Mouse (Mus musculus): ENCODE results near the gene Dzip1l.
"Not testable (repeated sequence)": the region's sequence is repeated elsewhere in the genome, so short reads cannot be mapped to it uniquely, and the experiment has no call there.

The Dzip1l gene

DNA sequence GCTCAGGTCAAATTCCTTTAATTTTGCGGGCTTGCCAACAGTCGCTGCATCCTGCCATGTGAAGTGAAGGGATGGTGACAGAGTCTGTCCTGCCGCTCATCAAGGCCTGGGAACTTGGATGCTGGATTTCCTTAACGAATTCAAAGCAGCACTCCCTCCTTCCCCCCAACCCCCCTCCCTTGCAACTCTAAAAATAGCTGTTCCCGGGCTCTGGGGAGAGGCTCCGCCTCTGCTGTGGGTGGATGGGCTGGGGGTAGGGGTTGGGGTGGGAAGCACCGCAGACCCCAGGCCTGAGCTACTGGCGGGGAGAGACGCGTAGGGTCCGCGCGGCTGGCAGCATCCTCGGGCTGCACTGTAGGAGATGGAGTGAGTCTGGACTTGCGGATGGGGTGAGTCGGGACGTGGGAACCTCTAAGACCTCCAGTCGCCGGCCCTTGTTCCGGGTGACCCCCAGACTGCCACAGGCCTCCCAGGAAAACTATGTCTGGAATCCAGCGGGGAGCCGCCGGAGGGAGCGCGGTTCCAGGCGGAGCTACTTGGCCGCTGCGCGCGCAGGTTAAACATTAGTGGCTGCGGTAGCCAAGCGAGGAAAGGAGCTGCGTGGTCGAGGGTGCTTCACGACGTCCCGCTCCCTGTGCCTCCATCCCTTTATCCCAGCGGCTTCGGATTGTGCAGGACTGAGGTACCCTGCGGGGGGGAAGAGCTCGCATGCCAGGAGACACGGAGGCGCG is at the start of gene Dzip1l:
TSS of gene Dzip1l (plus strand) at position 216 of the 731 bp plus-strand sequence.
- DNase-seq (ENCODE audit: low spot score) = peak; percentile 89

DNA sequence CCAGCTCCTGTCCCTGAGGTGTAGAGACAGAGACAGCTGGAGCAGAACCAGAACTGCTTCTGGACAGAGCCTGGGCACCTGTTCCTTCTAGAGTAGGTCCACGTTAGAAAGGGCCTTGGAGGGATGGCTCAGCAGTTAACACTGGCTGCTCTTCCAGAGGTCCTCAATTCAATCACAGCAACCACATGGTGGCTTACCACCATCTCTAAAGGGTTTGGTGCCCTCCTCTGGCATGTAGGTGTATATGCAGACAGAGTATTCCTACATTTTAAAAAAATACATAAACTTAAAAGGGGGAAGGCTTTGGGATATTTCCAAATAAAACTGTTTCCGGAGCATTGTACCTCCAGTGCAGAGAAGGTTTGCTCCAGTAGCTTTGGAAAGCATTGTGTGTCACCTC is 48.6 kb upstream of the Dzip1l start:
- peak; percentile 70 for DNase-seq (ENCODE audit: low spot score)

DNA sequence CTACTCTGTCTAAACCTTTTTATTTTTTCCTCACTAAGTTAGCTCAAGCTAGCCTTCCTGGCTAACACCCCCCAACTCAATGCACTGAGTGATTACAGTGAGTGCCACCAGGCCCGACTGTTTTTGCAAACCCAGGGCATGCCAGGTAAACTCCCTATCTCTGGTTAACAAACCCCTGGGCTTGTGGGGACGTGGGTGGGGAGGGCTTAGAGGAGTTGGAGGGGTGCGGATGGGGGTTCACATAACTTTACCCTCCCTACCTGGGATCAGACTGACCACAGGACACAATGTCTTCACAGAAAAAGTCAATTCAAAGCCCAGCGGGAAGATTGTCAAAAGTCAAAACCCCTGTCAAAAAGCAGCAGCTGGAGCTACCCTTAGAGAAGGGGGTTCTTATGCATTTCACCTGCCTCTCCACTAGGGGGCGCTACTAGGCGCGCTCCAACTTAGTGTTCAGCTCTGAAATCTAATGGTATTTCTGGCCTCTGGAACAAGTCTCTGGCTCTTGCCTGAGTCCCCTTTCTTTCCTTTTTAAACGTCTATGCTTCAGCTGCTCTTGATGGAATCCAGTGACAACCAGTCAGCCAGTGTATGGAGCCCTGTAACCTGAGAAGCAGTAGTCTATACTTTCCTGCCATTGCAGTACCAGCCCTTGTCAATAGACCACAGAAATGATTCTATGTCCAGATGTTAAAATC is 41.6 kb upstream of the Dzip1l start:
- peak; percentile 81 for DNase-seq (ENCODE audit: low spot score)

DNA sequence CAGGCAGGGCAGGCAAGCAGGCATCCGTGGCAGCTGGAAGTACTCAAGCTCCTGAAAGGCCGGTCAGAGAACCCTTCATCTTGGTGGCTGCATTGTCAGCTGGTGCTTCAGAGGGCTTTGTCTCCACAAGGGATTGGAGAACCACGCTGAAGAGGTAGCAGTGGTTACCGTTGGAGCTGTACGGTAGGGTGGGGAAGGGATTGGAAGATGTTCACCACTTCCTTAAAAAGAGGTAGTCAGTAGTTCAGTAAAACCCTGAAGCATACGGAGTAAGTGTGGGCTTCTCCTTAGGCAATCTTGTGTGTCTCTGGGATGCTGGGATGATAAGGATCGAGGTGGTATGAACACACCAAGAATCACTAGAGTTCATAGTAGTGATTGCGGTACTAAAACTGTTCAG is 38.2 kb upstream of the Dzip1l start:
- no peak for DNase-seq (ENCODE audit: low spot score)

DNA sequence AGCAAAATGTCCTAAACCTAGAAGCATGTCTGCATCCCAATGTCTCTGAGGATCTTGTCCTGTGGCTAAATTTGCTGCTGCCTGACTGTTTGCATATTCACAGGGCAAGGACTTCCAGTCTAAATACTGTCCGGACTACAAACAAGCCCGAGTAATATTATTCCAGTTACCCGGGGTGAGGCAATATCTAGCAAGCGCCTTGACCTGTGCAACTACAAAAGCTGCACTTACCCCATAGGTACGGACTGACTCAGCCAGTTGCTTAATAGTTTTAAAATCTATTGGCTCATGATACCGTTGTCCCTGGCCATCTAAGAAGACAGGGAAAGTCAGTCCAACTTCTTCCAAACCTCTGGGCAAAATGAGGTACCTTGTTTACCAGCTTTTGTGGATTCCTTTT is 30.2 kb upstream of the Dzip1l start:
- not testable (repeated sequence) for DNase-seq (ENCODE audit: low spot score)

DNA sequence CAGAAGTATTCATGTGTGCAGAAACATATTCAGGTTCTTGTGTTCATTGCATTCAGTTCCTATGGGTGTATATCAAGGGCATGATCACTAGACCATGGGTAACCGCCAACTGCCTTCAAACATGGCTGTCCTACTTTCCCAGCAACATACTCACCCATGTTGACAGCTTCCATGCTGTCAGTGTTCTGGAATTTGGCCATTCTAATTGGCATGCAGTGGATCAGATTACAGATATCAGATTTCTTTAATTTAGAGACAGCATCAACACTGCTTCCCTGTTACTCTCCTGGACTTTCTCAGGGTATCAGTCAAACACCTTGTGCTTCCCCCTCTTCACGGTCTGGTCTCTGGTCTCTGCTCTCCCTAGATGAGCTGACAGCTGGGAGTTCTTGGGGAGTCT is 25.7 kb upstream of the Dzip1l start:
- no peak for DNase-seq (ENCODE audit: low spot score)

DNA sequence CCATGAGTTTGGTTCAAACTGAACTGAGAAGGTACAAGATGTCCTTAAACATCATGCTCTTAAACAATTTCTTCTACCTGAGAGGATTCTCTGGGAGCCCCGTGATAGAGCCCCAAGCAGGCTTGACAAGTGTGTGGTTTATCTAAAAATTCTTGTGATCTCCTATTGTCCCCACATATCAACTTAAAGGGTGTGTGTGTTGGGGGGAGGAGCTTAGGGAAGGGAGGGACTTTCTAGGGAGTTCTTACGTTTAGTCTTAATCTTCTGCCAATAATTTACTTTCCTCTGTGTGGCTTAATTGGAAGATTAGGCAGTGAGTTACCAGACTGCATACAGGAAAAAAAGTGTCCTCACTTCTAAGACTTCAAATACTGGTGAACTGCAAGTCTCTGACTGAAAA is 17.1 kb upstream of the Dzip1l start, which contains the start of gene A4gnt:
TSS of gene A4gnt (plus strand) at position 301 of the 400 bp plus-strand sequence.
- DNase-seq (ENCODE audit: low spot score) = no peak

DNA sequence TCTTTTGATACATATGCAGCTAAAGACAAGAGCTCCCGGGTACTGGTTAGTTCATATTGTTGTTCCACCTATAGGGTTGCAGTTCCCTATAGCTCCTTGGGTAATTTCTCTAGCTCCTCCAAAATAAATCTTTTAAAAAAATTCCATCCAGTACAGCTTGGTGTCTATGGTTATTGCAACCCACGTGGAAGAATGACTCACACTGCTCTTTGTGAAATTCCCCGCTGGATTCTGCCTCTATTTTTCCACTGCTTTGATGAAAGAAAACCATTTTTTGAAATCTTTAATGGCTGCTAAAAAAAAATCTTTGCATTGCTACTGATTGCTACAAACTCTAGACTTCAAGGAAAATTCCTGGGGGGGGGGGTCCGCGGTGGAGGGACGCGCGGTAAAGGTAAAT is 9.6 kb upstream of the Dzip1l start:
- no peak for DNase-seq (ENCODE audit: low spot score)

DNA sequence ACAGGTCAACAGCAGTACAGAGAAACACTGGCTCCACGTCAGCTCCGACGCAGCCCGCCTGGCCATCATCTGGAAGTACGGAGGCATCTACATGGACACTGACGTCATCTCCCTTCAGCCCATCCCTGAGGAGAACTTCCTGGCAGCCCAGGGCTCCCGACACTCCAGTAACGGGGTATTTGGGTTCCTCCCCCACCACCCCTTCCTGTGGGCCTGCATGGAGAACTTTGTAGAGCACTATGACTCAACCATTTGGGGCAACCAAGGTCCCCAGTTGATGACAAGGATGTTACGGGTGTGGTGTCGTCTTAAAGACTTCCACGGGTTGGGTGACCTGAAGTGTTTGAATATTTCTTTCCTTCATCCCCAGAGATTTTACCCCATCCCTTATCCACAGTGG is 9.1 kb upstream of the Dzip1l start:
- no peak for DNase-seq (ENCODE audit: low spot score)

DNA sequence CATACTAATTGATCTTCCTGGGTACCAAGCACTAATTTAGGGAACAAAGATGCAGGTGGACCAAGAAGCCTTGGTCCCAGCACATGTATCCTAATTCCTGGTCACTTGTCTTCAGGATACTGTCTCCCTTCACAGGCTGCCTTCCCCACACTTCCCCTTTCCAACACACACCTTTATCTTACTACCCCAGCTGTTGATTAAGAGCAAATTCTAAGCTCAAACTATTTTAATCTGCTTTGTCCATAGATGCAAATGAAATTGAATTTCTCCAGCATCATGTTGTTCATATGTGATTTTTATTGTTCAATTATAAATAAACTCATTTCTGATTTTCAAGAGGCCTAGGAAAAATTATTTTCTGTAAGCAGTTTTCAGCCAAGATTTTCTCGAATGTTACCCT is 7.3 kb upstream of the Dzip1l start:
- no peak for DNase-seq (ENCODE audit: low spot score)

DNA sequence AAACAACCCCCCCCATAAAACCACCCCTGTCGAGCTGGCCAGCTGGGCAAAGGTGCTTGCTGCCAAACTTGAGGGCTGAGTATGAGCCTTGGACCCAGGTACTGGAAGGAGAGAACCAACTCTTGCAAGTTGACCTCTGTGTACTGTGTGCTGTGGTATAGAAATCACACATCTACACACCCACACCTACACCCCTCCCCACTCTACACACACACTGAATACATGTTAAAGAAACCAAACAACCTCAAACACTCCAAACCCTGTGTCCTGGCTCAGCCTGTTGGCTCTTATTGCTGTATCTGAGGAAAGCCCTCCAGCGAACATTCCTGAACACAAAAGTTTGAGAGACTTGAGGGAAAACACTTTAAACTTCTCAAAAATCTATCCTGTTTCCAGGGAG is 6.3 kb upstream of the Dzip1l start:
- no peak for DNase-seq (ENCODE audit: low spot score)

DNA sequence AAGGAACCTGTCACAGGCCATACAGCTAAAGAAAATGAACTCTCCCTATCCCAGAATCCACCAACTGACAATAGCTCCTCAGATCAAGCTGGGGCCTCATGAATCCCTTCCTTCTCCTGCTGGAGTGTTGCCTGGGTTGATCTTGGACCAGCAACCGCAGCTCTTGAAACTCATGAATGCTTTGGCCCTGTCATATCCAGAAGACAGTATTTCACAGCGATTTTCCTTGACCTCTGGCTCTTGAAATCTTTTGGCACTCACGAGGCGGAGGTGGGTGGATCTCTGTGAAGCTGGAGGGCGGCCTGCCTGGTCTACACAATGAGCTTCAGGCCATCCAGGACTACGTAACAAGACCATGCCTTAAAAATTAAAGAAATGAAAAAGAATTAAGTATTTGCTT is 5.2 kb upstream of the Dzip1l start:
- no peak for DNase-seq (ENCODE audit: low spot score)

DNA sequence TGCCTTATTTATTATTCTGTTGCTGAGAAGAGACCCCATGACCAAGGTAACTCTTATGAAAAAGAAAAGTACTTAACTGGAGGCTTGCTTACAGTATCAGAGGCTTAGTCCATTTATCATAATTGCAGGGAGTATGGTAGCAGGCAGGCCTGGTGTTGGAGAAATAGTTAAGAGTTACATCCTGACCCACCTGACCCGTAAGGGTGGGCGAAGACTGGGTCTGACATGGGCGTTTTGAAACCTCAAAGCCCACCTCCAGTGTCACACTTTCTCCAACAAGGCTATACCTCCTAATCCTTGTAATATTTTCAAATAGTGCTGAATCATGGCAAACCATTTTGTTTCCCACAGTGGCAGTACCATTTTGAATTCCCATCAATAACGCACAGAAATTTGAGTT is 715 bp upstream of the Dzip1l start:
- no peak for DNase-seq (ENCODE audit: low spot score)

DNA sequence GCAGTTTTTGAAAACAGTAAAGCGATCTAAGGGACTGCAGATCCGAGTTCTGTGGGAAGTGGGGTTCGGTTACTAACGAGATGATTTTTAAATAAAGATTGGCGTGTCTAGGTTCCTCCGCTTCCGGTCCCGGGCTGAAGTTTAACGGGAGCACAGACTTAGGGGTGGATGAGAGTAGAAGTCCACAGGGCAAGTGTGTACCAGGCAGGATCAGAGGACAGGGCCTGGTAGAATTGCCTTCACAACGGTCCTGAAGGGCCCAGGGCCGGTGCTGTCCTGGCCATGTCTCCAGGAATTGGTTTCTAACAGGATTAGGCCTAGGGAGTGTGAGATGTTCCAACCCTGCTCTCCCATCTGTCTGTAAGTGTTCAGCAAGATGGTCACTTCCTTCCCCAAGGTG is 775 bp downstream of the Dzip1l start:
- DNase-seq (ENCODE audit: low spot score) = peak; percentile 60

DNA sequence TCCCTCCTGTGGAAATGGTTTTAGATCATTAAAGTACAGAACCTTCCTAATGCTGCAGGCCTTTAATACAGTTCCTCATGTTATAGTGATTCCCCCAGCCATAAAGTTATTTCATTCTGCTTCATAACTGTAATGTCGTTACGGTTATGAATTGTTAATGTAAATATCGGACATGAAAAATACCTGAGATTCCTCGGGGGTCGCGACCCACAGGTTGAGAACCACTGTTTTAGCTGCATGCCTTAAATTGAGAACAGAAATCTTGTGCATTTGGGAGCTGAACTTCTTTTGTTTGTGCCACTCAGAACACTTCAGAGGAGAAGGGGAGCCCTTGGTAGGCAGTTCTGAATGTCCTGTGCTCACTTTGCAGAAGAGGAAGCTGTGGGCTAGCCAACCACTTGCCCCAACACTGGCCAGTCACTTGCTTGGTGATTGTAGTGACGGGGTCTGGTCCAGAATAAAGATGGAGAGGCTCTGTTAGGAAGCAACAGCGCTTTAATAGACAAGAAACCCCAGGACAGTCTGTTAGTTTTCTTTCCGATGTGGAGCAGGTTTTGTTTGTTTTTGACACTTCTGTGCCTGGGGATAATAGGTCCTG is 1.3 kb downstream of the Dzip1l start:
- peak; percentile 36 for DNase-seq (ENCODE audit: low spot score)

DNA sequence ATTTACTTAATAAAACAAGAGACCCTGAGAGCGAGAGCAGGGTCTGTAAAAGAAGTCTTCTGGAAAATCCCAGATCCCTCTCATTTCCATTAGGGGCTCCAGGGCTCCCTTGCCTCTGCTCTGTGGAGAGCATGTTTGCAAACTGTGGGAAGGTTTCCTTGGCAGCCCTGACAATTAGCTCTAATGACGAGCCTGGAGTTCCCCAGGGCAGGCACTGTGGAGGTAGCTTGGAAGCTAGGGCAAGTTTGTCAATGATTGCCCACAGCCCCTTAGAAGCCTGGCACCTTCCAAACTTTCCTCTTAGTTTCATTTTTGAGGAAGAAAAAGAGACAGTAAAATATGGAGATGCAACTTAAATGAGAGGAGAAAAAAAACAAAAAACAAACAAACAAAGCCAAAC is 2.5 kb downstream of the Dzip1l start:
- DNase-seq (ENCODE audit: low spot score) = peak; percentile 49

DNA sequence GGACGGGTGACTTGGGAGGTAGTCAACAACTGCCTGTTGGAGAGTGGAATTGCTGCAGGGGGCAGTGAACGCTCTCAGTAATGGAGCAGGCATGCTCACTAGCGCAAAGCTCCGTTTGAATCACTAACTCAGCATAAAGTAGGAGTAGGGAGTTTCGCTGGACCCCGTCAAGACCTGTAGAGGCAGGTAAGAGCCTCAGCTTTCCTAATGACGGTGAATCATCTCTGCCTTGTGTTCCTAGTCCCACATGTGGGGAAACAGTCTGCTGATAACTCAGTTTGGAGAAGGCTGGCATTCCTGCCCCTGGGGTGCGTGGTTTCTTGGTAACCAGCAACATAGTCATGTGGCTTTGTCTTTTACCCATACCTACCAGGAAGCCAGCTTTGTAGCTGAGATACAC is 3.0 kb downstream of the Dzip1l start:
- peak; percentile 34 for DNase-seq (ENCODE audit: low spot score)

DNA sequence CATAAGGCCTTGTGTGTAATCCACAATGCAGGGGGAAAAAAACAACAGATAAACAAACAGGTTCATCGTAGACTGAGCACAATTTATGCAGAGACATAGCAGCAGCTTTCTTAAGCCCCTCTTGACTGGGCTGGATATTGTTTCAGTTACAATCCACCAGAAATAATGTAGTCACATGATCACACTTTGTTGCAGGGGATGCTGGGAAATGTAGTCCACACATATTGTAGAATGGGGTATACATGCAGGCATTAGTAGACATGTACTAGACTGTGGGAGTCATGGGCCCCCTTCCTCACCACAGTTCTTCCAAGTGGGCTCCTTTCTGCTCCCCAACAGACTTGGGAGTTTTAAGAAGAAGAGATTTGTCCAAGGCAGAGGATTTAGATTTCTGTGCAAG is 7.5 kb downstream of the Dzip1l start:
- peak; percentile 30 for DNase-seq (ENCODE audit: low spot score)

DNA sequence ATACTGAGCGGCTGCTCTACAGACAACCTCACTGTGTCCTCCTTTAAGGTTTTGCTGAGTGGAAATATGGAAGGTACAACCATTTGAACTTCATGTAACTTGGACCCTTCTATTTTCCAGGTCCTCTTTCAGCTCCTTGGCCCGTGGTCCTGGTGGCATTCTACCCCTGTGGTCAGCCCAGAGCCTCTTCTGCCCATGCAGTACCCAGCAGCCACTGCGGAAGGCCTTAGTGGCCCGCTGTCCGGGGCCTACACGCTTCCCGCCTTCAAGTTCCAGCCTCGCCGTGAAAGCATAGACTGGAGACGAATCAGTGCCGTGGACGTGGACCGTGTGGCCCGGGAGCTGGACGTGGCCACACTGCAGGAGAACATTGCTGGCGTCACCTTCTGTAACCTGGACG is 7.9 kb downstream of the Dzip1l start:
- DNase-seq (ENCODE audit: low spot score) = no peak

DNA sequence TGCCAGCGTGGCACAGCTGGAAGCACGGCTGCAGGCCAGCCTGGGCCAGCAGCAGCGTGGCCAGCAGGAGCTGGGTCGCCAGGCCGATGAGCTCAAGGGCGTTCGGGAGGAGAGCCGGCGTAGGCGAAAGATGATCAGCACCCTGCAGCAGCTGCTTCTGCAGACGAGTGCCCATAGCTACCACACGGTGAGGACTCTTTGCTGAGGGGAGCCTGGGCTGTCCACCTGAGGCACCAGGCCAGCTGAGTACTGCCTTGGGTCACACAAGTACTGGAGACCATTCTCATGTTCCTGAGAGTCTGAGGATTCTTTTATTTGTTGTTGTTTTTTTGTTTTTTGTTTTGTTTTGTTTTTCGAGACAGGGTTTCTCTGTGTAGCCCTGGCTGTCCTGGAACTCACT is 8.4 kb downstream of the Dzip1l start:
- DNase-seq (ENCODE audit: low spot score) = no peak

DNA sequence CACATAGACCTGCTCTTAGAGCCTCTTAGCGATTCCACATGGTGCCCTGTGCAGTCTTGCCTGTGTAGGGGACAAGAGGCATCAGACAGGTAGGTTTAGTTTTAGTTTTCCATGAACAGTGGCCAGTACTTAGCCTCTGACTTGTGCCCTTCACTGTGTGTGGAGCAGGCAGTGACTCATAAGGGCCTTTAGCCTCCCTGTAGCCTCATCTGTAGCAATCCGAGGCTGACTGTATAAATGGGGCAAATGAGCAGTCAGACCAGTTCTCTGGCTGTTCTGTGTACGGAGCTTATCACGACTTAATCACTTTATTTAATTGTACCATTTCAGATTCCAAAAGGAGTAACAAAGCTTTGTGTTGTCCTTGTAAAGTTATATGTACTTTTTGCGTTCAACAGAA is 10.7 kb downstream of the Dzip1l start:
- DNase-seq (ENCODE audit: low spot score) = no peak

DNA sequence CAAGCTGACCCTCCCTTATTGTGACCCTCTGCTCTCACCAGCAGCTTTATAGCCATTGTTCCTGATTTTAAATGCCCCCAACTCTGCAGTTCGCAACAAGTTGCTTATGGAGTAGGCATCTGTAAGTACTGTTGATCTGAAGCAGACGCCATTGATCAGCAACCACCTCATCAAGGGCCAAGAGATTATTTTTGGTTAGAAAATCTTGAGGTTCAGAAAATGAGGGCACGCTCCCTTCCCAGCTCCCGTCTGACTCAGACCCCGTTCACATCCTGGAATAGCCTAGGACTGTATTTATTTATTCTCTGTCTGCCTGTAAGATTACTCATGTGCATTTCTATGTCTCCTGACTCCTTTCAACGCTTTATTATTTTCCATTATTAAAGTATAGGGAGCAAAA is 16.1 kb downstream of the Dzip1l start:
- DNase-seq (ENCODE audit: low spot score) = no peak

DNA sequence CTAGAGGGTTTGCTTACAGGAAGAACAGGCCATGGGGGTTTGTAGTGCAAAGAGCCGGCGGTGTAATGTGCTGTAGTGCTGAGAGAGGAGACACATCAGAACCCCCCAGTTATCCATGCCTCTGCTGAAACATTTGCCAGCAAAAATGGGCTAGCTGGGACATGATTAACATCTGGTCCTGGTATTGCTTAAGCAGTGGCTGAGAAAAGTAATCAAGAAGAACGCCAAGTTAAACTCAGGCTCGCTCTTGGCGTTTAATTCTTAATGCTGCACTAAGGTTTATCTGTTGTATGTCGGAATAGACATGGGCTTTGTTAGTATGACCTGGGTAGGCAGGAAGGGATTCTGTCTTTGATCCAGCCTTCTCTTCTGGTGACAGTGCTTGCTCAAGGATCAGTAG is 16.8 kb downstream of the Dzip1l start:
- DNase-seq (ENCODE audit: low spot score) = no peak
